Mouse (Mus musculus) megakaryocyte, embryonic 14.5 days (primary cell): ENCODE measurements around the gene Sorcs2.

Experiments used
- FLI1 ChIP-seq: IDR thresholded peaks from 2 replicates; pipeline ENCODE4 v1.6.1; 2012; ENCODE audit warnings: low read length, inconsistent platforms, mixed read lengths
- GATA1 ChIP-seq: IDR thresholded peaks from 3 replicates; pipeline ENCODE4 v1.6.1; 2012; ENCODE audit warnings: mixed read lengths, low read length, inconsistent platforms, borderline replicate concordance

DNA sequence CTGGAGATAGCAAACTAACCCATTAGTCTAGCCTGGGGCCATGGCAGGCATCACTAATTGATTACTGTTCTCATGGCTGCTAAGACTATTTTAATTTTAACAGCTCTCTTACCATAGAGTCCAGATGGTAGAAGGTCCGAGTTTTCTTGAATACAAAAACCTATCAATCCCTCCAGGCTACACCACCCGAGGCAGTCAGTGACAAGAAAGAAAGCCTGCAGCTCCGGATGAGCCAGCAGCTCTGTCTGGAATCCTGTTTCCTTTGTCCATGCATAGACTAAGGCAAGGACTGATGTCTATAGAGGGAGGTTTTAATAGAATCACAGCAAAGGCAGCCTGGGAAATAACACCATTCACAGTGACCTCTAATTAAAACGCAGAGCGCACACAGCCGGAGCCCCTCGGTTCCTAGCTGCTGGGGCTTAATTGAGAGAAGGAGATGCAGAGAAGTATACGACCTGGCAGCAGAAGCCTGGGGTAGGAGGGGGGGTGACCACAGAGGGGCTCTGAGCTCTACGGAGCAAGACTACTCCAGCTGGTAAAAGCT lies 223.3 kb downstream of the Sorcs2 start:
- TF ChIP-seq GATA1: no peak
- TF ChIP-seq FLI1: no peak
